Mouse (Mus musculus) brain, embryonic 14.5 days (tissue): ENCODE data around the gene Olfr1277.

Source experiments
- CTCF ChIP-seq: fragments of 200-500 bp; IDR thresholded peaks from 2 replicates; pipeline ENCODE4 v1.5.1; 2012; ENCODE audit warnings: inconsistent platforms, mild to moderate bottlenecking, moderate library complexity, borderline replicate concordance; ENCODE audit not compliant: insufficient read depth, insufficient read length; ENCODE audit errors: extremely low read depth
- POLR2A ChIP-seq: fragments of 200-500 bp; IDR thresholded peaks from 2 replicates; pipeline ENCODE4 v1.6.1; 2012; ENCODE audit warnings: mild to moderate bottlenecking, inconsistent platforms, borderline replicate concordance; ENCODE audit not compliant: poor library complexity, insufficient read depth, insufficient read length, severe bottlenecking; ENCODE audit errors: extremely low read depth

GRCm38 (mm10) chr2:111289836-111290235, 15.9 kb upstream of the Olfr1277 start, which contains the start of gene Olfr1278:
- TF ChIP-seq POLR2A: no peak
- TF ChIP-seq CTCF: no peak
